Mouse (Mus musculus) erythroblast, embryonic 14.5 days (primary cell): Measurements from ENCODE around the gene 4933428G20Rik.

ENCODE experiments used
- GATA1 ChIP-seq: IDR thresholded peaks from 2 replicates; pipeline ENCODE4 v1.6.1; 2012; ENCODE audit warnings: low read length, inconsistent platforms, mixed read lengths
- TAL1 ChIP-seq: IDR thresholded peaks from 3 replicates; pipeline ENCODE4 v1.6.1; 2012; ENCODE audit warnings: low read length, inconsistent platforms, mixed read lengths

- no peak for TF ChIP-seq TAL1
- TF ChIP-seq GATA1: no peak
Observed at GRCm38 (mm10) chr11:97448611-97449394, 51.3 kb downstream of the 4933428G20Rik start.
